Mouse (Mus musculus) frontal cortex, postnatal 10 days (tissue): Measurements from ENCODE around the gene Ptpn11.

ENCODE experiments used
- DNase-seq, 2 experiments: peaks; one replicate each; pipeline ENCODE4 v3.0.0; 2022; ENCODE audit warnings: low spot score in 2 of 2, mixed read lengths in 1 of 2

Ptpn11 gene

DNA sequence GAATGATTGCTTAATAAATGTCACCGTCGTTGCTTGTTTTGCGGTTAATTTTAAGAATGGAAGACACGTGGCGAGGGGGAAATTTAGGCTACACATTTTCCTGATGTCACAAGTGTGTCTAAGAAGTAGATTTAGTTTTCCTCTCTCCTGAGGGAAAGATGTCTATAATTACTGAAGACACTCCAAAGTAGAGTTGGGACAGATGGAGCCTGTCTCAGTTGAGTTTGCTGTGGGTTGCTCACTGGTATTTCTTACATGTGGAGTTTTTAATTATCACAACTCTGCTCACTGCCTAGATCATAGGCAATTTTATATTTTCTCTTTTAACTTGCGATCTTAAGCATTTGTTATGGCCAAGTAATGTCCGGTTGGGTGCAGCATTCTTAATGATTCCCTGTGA, 108.6 kb downstream of the Ptpn11 start:
- no peak for DNase-seq

- DNase-seq, result no peak
Observed at GRCm38 (mm10) chr5:121081754-121082153, 109.4 kb downstream of the Ptpn11 start.
